Mouse (Mus musculus) ES-Bruce4 (cell line): ENCODE data around the gene Neurog2.

Experiments
- CTCF ChIP-seq: IDR thresholded peaks from one replicate; pipeline ENCODE4 v1.8.1; 2011; ENCODE audit warnings: low read depth, low read length
- POLR2A ChIP-seq: IDR thresholded peaks from one replicate; pipeline ENCODE4 v1.8.1; 2011; ENCODE audit warnings: low read length; ENCODE audit not compliant: insufficient read depth

DNA sequence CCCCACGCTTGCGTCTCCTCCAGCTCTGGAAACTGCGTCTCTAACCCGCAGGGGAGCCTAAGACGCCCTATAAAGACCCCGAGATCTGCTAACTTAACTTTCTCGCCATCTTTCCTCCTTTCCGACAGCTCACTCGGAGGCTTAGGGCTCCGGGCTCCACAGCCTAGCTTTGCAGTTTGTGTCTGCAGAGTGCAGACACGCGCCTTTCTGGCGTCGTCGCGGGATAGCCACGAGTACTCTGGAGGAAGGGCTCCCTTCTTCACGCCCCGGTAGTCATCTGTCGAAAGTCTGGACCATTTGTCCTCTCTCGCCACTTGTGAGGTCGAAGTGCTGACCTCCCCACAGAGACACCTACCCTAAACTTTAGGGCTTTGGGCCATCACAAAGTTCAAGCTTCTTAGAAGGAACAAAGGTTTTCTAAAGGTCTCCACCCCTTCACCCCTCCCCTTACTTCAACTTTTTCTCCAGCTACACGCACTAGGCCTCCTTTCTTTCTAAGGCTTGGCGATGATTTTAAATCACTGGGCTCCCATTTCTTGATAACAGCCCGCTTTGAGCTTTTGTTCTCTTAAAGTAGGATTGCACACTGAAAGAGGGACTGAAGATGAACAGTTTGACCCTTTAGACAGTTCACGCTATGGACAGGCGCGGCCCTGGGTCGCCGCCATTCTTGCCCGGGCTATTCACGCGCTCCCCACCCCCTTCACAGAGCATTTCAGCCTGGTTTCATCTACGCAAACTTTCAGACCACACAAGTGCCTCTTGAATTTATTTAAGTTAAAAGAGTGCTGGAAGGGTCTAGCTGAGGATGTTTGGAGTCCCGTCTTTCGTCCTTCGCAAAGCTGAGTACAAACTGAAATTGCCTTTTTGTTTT, 4.4 kb upstream of the Neurog2 start:
- no peak for TF ChIP-seq POLR2A
- no peak for TF ChIP-seq CTCF
